Mouse (Mus musculus) lung, embryonic 14.5 days (tissue): Measurements from ENCODE around the gene Myo1a. TPM values are rescaled to one million over a fixed set of nuclear protein-coding genes. Genes with fewer than 3 reads are reported as not detected.

ENCODE experiments used
- ATAC-seq: fragments of 200-750 bp; cut with Nextera tagmentation; 2 replicates; pipeline ENCODE4 v1.8.0; 2017; ENCODE audit warnings: mild to moderate bottlenecking, moderate TSS enrichment, moderate library complexity; ENCODE audit not compliant: insufficient read depth
- DNase-seq: peaks from one replicate; pipeline ENCODE4 v3.0.0-alpha.2; 2015
- H3K27ac ChIP-seq: fragments of 300-500 bp; sonication (generic); 2 replicates; pipeline ENCODE4 v1.5.1; 2014; ENCODE audit warnings: low read depth, mild to moderate bottlenecking, moderate library complexity
- H3K27me3 ChIP-seq: fragments of 300-500 bp; sonication (generic); 2 replicates; pipeline ENCODE4 v1.6.1; 2014; ENCODE audit warnings: low read length, control low read depth; ENCODE audit not compliant: insufficient read depth
- H3K36me3 ChIP-seq: fragments of 300-500 bp; sonication (generic); 2 replicates; pipeline ENCODE4 v1.6.1; 2014; ENCODE audit warnings: control low read depth; ENCODE audit not compliant: insufficient read depth
- H3K4me1 ChIP-seq: fragments of 300-500 bp; sonication (generic); 2 replicates; pipeline ENCODE4 v1.6.1; 2014; ENCODE audit warnings: antibody characterized with exemption, control low read depth; ENCODE audit not compliant: insufficient read depth
- H3K4me2 ChIP-seq: fragments of 300-500 bp; sonication (generic); 2 replicates; pipeline ENCODE4 v1.6.1; 2014; ENCODE audit warnings: mild to moderate bottlenecking
- H3K4me3 ChIP-seq: fragments of 300-500 bp; sonication (generic); 2 replicates; pipeline ENCODE4 v1.5.1; 2014; ENCODE audit warnings: low read depth, low read length
- H3K9ac ChIP-seq: fragments of 300-500 bp; sonication (generic); 2 replicates; pipeline ENCODE4 v1.6.1; 2014
- H3K9me3 ChIP-seq: fragments of 300-500 bp; sonication (generic); 2 replicates; pipeline ENCODE4 v1.6.1; 2016; ENCODE audit warnings: low read depth, low read length, control low read depth
- CTCF ChIP-seq: IDR thresholded peaks from 2 replicates; pipeline ENCODE4 v1.5.1; 2016; ENCODE audit warnings: antibody characterized with exemption, low read depth
- WGBS: fragments of 180-500 bp; shearing (Covaris S2); extraction: QIAGEN DNeasy Blood & Tissue Kit; methylation state at CpG from one replicate; pipeline ENCODE4 v1.1.7; 2014; 5-methylcytosine and 5-hydroxymethylcytosine counted together
- polyA plus RNA-seq: library from polyadenylated mRNA; unstranded; fragments of >200 nt; fragmentation: Nextera tagmentation; extraction: Ambion mirVana; gene quantifications from 2 replicates; pipeline ENCODE4 v1.2.1, GENCODE M21; 2014

Gene Myo1a
- polyA plus RNA-seq, 1 experiment from 2014 or later, result 0.28 TPM

DNA sequence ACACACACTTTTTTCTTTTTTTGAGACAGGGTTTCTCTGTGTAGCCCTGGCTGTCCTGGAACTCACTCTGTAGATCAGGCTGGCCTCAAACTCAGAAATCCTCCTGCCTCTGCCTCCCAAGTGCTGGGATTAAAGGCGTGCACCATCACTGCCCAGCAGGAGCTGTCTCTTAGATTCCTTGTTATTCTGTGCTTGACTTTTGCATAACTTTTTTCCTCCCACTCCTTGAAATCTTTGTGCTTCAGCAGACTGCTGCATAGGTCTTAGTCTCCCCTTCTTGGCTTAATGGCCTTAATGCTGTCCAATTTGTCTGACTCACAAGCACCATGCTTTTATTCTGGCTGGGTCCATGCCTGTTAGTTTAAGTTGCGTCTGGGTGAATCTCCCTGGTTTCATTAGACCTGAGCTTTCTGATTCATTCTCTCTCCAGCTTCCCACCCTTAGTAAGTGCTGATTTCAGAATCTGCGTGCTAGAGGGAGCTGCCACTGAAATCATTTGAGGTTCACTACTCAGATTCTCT lies 3.9 kb downstream of the Myo1a start:
- no peaks in the 10 kb centered on the region for H3K27me3 ChIP-seq
- TF ChIP-seq CTCF, result no peak
- H3K27ac ChIP-seq, result no peak overlapping the region
- no peaks in the 10 kb centered on the region for H3K36me3 ChIP-seq
- DNase-seq, result no peak
- no peaks in the 10 kb centered on the region for H3K4me1 ChIP-seq
- H3K9me3 ChIP-seq, result no peaks in the 10 kb centered on the region
- no peak overlapping the region for H3K4me2 ChIP-seq
- no peak overlapping the region for H3K4me3 ChIP-seq
- H3K9ac ChIP-seq, result no peak overlapping the region
- 75% methylated on average over 3 of the region's 3 CpGs for WGBS
- no peak for ATAC-seq

DNA sequence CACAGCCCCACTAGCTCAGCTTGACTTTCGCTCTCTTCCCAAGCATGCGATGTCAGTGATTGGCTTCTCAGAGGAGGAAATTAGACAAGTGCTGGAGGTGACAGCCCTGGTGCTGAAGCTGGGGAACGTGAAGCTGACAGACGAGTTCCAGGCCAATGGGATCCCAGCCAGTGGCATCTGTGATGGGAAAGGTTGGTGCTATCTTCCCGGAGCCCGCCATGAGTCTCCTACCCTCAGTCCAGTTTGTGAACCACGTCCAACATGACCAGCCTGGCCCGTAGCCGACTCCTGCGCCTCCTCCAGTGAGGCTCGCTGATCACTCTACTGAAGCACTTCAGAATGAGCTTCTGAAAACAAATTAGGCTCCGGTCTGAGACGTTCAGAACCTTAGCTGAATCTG lies 5.4 kb downstream of the Myo1a start:
- Histone ChIP-seq H3K4me3 (no peak overlapping the region), H3K4me2 (no peak overlapping the region), H3K27ac (no peak overlapping the region), H3K36me3 (no peaks in the 10 kb centered on the region), H3K9me3 (no peaks in the 10 kb centered on the region), H3K4me1 (no peaks in the 10 kb centered on the region), H3K27me3 (no peaks in the 10 kb centered on the region), H3K9ac (no peak overlapping the region)
- WGBS, result 63% methylated on average over 13 of the region's 13 CpGs
- no peak for TF ChIP-seq CTCF
- ATAC-seq (no peak), DNase-seq (no peak)

DNA sequence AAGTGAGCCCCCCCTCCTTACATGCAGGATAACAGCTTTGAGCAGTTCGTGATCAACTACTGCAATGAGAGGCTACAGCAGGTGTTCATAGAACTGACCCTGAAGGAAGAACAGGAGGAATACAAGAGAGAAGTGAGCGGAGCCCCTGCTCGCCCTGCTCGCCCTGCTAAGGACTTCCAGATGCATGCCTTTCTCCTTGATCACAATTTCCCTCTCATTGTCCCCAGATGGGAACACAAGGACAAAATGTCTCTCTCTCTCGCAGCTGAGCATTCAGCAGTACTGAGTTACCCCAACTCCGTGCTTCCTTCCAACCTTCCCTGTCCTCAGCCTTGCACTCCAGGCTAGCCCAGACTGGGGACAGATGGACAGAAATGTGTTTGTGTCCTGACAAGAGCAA lies 7.8 kb downstream of the Myo1a start:
- WGBS, result 66% methylated on average over 6 of the region's 6 CpGs
- Histone ChIP-seq H3K36me3 (no peaks in the 10 kb centered on the region), H3K9me3 (no peaks in the 10 kb centered on the region), H3K4me2 (no peak overlapping the region), H3K27ac (no peak overlapping the region), H3K4me3 (no peak overlapping the region), H3K9ac (no peak overlapping the region), H3K4me1 (no peaks in the 10 kb centered on the region), H3K27me3 (no peaks in the 10 kb centered on the region)
- TF ChIP-seq CTCF, result no peak
- ATAC-seq (no peak), DNase-seq (no peak)

DNA sequence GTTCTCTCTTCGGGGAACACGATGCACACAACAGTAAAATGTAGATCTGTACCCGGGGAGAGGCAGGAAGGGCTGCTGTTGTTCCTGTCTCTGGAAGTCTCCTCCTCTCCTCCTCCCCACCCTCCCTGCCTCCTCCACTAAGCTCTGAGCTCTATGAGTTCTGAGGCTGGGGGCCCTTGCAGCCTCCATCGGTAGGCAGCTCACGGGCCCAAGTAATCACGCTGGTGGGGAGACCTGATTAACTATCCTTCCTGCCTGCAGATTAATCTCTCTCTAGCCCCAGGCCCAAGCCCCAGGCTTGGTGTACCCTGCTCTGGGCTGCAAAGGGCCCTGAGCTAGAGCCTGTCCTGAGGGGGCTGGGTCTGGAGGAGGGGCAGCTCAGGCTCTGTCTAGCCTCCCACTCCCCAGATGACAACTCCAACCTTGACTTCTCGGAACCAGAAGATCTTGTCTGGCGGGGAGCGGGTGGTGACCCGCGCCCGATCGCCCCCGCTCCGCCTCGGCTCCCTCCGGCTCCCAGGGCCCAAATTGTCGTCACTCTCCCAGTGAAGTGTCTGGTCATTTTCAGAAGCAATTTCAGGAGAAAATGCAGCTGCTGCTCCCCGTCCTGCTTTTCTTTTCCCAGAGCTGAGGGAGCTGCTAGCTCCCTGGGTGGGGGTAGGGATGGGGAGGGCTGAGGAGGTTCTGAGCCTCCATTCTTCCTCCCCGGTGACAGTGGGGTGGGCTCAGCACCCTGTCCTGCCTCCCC lies 16.9 kb downstream of the Myo1a start:
- H3K4me3 ChIP-seq, result peak overlapping the region; percentile 13
- DNase-seq (peak; percentile 43), ATAC-seq (peak; percentile 53; the same call in 1 of the 2 replicates)
- H3K9ac ChIP-seq, result peak overlapping the region; percentile 46
- peaks cover 7% of the 10 kb centered on the region; the same call in 1 of the 2 replicates for H3K27me3 ChIP-seq
- peak overlapping the region; percentile 70; the same call in 1 of the 2 replicates for H3K27ac ChIP-seq
- H3K4me1 ChIP-seq, result peaks cover 2% of the 10 kb centered on the region; the same call in 1 of the 2 replicates
- no peak for TF ChIP-seq CTCF
- H3K4me2 ChIP-seq, result peak overlapping the region; percentile 55
- H3K9me3 ChIP-seq, result no peaks in the 10 kb centered on the region
- no peaks in the 10 kb centered on the region for H3K36me3 ChIP-seq
- 6% methylated on average over 20 of the region's 20 CpGs for WGBS

DNA sequence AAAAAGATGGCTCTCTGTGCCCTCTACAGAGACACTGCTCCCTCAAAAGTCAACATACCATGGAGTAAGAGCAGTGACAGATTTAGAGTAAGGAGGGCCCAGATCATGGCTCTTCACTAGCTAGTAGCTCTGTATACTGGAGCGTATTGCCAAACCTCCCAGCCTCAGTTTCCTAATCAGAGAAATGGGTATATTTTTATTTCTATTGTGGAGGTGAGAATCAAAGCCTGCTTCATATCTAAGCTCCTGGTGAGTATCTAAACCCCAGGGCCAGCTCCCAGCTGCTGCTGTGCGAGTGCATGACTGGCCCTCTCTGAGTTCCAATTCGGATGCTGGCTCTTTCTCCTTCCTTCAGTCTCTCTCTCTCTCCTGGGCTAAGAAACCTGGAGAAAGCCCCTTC lies 19.2 kb downstream of the Myo1a start, which contains the start of gene Tac2:
TSS of gene Tac2 (plus strand) at position 301 of the 400 bp plus-strand sequence.
- Histone ChIP-seq H3K27ac (no peak within 1 kb of the TSS), H3K4me2 (no peak within 1 kb of the TSS), H3K27me3 (peaks cover 7% of the 10 kb centered on the region; the same call in 1 of the 2 replicates), H3K4me1 (peaks cover 2% of the 10 kb centered on the region; the same call in 1 of the 2 replicates), H3K36me3 (no peaks in the 10 kb centered on the region), H3K4me3 (no peak within 1 kb of the TSS), H3K9me3 (no peaks in the 10 kb centered on the region), H3K9ac (no peak within 1 kb of the TSS)
- WGBS, result 76% methylated on average over 3 of the region's 3 CpGs
- ATAC-seq, result no peak
- no peak for TF ChIP-seq CTCF
- no peak for DNase-seq

DNA sequence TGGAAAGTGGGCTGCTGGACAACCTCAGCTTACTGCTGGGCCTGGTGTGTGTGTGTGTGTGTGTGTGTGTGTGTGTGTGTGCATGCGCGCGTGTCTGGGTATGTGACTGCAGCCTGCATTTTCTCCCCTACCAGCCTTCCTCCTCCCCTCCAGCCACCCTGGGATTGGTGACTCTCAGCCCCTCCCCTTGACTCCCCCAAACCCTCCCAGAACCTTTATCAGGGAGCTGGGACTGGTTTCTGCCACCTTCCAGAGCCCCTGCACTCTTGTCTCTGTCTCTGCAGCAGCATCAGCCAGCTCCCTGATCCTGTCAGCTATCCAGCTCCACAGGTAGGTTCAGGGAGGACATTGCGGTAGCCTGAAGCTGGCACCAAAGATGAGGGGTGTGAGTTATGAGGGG lies 20.2 kb downstream of the Myo1a start:
- H3K9me3 ChIP-seq, result no peaks in the 10 kb centered on the region
- H3K27ac ChIP-seq, result no peak overlapping the region
- no peak for TF ChIP-seq CTCF
- no peak overlapping the region for H3K9ac ChIP-seq
- DNase-seq, result no peak
- H3K27me3 ChIP-seq, result peaks cover 7% of the 10 kb centered on the region; the same call in 1 of the 2 replicates
- no peaks in the 10 kb centered on the region for H3K36me3 ChIP-seq
- no peak overlapping the region for H3K4me2 ChIP-seq
- ATAC-seq, result no peak
- H3K4me1 ChIP-seq, result peaks cover 2% of the 10 kb centered on the region; the same call in 1 of the 2 replicates
- 48% methylated on average over 4 of the region's 4 CpGs for WGBS
- no peak overlapping the region for H3K4me3 ChIP-seq

DNA sequence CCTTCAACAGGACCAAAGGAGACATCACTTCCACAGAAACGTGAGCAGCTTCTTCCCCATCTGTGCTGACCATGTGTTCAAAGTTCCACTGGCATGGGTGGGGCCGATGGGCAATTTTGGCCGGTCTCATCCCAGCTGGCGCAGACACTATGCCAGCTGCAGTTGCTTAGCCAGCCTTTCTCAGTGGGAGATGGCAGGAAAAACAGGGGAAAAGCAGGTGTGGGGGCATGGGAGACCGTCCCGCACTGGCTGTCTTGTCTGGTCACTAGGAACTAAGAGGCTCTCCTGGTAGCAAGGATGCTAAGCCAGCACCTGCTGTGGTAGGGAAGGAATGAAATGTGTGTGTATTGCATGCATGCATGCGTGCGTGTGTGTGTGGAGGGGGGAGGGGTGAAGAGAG lies 23.5 kb downstream of the Myo1a start:
- H3K4me1 ChIP-seq, result no peaks in the 10 kb centered on the region
- TF ChIP-seq CTCF, result no peak
- no peak overlapping the region for H3K9ac ChIP-seq
- H3K4me3 ChIP-seq, result no peak overlapping the region
- no peak for DNase-seq
- no peak overlapping the region for H3K4me2 ChIP-seq
- no peak overlapping the region for H3K27ac ChIP-seq
- H3K27me3 ChIP-seq, result 0 out of 2 replicates have a peak, but pooled peaks cover 2% of the 10 kb centered on the region
- ATAC-seq, result no peak
- no peaks in the 10 kb centered on the region for H3K9me3 ChIP-seq
- WGBS, result 71% methylated on average over 8 of the region's 8 CpGs
- no peaks in the 10 kb centered on the region for H3K36me3 ChIP-seq
